Mouse (Mus musculus) cerebellum, adult 2 months (tissue): ENCODE data around the gene Klhdc2.

Source experiments
- CTCF ChIP-seq: fragments of 200-500 bp; IDR thresholded peaks from 2 replicates; pipeline ENCODE4 v1.5.1; 2011; ENCODE audit warnings: low read depth, mild to moderate bottlenecking, control low read depth, low read length, moderate library complexity, borderline replicate concordance; ENCODE audit not compliant: insufficient read depth
- POLR2A ChIP-seq: fragments of 200-500 bp; IDR thresholded peaks from 2 replicates; pipeline ENCODE4 v1.6.1; 2011; ENCODE audit warnings: low read length, control low read depth, borderline replicate concordance; ENCODE audit not compliant: insufficient read depth

DNA sequence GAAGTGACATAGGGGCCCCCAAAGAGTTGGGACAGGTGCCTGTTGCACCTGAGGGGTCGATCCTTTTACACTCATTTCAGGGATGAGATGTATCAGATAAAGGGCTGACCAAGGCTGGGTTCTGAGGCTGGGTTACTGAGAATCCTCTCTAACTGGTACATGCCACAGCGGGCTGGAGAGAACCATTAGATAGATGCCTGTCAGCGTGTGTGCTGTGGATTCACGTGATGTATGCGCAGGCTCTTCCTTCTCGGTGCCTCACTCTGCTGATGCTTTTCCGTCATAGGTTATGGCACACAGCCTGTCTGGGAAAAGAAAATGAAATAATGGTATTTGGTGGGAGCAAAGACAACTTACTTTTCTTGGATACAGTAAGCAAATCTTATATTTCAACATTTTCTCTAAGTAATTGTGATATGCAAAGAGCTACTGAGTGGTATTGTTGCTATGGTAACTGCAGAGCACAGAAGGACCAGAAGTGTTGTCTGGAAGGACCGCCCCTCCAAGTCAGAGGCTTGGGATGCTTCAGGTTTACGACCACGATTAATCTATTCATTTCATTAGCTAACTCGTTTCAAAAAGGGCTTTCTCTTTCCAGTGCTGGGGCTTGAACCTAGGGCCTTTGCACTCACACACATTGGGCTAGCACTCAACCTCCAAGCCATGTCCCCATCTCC lies 28.4 kb upstream of the Klhdc2 start:
- TF ChIP-seq CTCF (no peak), POLR2A (no peak)
